Mouse (Mus musculus) stomach, embryonic 14.5 days (tissue): ENCODE measurements around the gene Fcer1g. TPM values are rescaled to one million over a fixed set of nuclear protein-coding genes. Genes with fewer than 3 reads are reported as not detected.

Experiments used
- ATAC-seq: fragments of 200-750 bp; cut with Nextera tagmentation; 2 replicates; pipeline ENCODE4 v1.8.0; 2017; ENCODE audit warnings: low read depth, moderate TSS enrichment; ENCODE audit not compliant: insufficient number of reproducible peaks, insufficient read depth, low FRiP score
- H3K27ac ChIP-seq: fragments of 300-500 bp; sonication (generic); 2 replicates; pipeline ENCODE4 v1.5.1; 2014; ENCODE audit warnings: mild to moderate bottlenecking, low read length, moderate library complexity, mixed read lengths
- H3K27me3 ChIP-seq: fragments of 300-500 bp; sonication (generic); 2 replicates; pipeline ENCODE4 v1.6.1; 2014; ENCODE audit warnings: low read length, control low read depth, mixed read lengths; ENCODE audit not compliant: control insufficient read depth, insufficient read depth
- H3K36me3 ChIP-seq: fragments of 300-500 bp; sonication (generic); 2 replicates; pipeline ENCODE4 v1.6.1; 2014; ENCODE audit warnings: mild to moderate bottlenecking, control low read depth, low read length, moderate library complexity, mixed read lengths; ENCODE audit not compliant: control insufficient read depth, insufficient read depth
- H3K4me1 ChIP-seq: fragments of 300-500 bp; sonication (generic); 2 replicates; pipeline ENCODE4 v1.6.1; 2014; ENCODE audit warnings: low read length, control low read depth, mixed read lengths; ENCODE audit not compliant: control insufficient read depth, insufficient read depth
- H3K4me2 ChIP-seq: fragments of 300-500 bp; sonication (generic); replicated peaks from 2 replicates; pipeline ENCODE4 v1.6.1; 2014; ENCODE audit warnings: low read depth, low read length, control low read depth
- H3K4me3 ChIP-seq: fragments of 300-500 bp; sonication (generic); 2 replicates; pipeline ENCODE4 v1.5.1; 2014; ENCODE audit warnings: low read depth, low read length, control low read depth
- H3K9ac ChIP-seq: fragments of 300-500 bp; sonication (generic); replicated peaks from 2 replicates; pipeline ENCODE4 v1.6.1; 2014; ENCODE audit warnings: low read depth, mild to moderate bottlenecking, control low read depth, low read length, moderate library complexity, mixed read lengths
- H3K9me3 ChIP-seq: fragments of 300-500 bp; sonication (generic); 2 replicates; pipeline ENCODE4 v1.6.1; 2016; ENCODE audit warnings: low read depth, low read length, control low read depth; ENCODE audit not compliant: control insufficient read depth
- WGBS: fragments of 180-500 bp; shearing (Covaris S2); extraction: QIAGEN DNeasy Blood & Tissue Kit; methylation state at CpG from one replicate; pipeline ENCODE4 v1.1.7; 2014; 5-methylcytosine and 5-hydroxymethylcytosine counted together
- polyA plus RNA-seq: library from polyadenylated mRNA; unstranded; fragments of >200 nt; fragmentation: Nextera tagmentation; extraction: Ambion mirVana; gene quantifications from 2 replicates; pipeline ENCODE4 v1.2.1, GENCODE M21; 2014

Fcer1g gene
- polyA plus RNA-seq, 1 experiment from 2014 or later: 52.5 TPM

DNA sequence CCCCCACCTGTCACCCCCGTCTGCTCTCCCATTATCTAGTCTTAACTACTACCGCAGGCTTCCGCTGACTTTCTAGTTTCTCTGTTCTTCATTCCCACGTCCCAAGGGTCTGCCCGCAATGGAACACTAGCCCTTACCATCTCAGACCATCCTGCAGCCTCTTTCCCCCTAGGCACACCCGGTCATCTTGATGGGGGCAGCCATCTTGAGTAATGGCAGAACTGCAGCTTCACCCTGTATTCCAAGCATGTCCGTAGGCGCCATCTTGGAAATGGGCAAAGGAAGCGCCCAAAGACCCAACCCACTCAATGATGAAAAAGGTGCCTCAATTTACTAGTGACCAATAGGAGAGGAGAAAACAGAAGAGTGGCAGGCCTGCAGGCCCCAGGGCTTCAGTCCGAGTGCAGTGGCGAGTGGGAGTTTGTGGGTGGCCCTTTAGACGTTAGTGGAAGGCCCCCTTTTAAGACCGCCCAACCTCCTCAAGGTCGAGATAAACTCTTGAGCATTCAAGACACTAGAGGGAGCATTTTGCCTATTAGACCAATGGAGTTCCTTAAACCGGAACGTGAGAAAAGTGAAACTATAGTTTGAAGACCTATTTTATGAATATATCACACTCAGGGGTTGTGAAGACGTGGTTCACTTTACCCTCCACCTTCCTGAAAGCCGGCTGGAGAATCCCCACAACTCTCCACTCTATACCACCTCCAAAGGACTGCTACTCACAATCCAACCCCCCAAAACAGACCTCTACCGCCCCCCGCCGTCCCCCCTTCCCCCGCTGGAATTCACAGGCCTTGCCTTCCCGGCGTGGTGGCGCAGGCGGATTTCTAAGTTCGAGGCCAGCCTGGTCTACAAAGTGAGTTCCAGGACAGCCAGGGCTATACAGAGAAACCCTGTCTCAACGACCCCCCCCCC lies 11.7 kb downstream of the Fcer1g start, which contains the start of gene Tomm40l:
Gene Tomm40l (minus strand): TSS at position 277 of the 918 bp plus-strand sequence.
- H3K9ac ChIP-seq: peak within 1 kb of the TSS; percentile 39; the same call in 1 of the 2 replicates
- H3K4me1 ChIP-seq: peaks cover 7% of the 10 kb centered on the region
- H3K4me2 ChIP-seq: peak within 1 kb of the TSS; percentile 88
- WGBS: 1% methylated on average over 28 of the region's 28 CpGs
- H3K9me3 ChIP-seq: no peaks in the 10 kb centered on the region
- ATAC-seq: peak; percentile 98
- H3K4me3 ChIP-seq: peak within 1 kb of the TSS; percentile 52
- peak within 1 kb of the TSS; percentile 85 for H3K27ac ChIP-seq
- H3K36me3 ChIP-seq: peaks cover 9% of the 10 kb centered on the region
- H3K27me3 ChIP-seq: no peaks in the 10 kb centered on the region

DNA sequence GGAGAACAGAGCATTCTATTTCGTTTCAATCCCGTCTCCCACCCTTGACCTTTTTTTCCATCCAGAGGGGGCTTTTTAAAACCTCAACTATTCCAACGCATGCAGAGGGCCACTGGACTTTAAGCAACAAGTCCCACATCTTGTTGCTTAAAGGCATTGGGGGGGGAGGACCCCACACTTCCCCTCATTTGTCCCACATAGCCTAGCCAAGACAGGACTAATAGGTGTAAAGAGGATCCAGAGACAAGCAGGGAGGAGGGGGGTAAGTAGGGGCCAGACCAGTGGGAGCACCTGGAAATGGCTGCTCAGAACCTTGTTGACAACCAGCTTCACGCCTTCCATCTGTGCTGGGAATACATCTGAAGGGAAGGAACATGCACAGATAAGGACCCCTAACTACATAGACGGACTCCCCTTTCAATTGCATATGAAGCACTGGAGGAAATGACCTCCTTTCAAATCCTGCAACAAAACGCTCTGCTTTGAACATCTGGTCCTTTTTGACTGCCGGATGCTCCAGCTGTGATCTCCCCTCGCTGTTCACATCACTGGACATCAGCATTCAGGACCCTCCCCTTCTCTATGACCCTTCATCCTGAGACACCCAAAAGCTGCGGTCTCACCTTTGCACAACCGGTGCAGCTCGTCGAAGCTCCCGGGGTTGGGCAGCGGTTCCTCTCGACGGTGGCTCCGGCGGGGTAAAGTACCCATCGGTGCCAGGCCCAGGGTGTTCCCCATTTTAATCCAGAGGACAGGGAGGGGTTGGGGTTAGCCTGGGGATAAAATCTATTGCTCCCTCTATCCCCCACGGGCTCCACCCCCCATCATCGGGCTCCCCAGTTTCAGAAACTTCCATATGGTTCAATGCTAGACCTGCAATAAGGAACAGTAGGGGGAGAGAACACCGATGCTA lies 12.6 kb downstream of the Fcer1g start:
- H3K36me3 ChIP-seq: peaks cover 9% of the 10 kb centered on the region
- peaks cover 7% of the 10 kb centered on the region for H3K4me1 ChIP-seq
- no peaks in the 10 kb centered on the region for H3K27me3 ChIP-seq
- no peak overlapping the region; the same call in 1 of the 2 replicates for H3K27ac ChIP-seq
- H3K9me3 ChIP-seq: no peaks in the 10 kb centered on the region
- 8% methylated on average over 22 of the region's 22 CpGs for WGBS
- H3K9ac ChIP-seq: peak overlapping the region; percentile 39; the same call in 1 of the 2 replicates
- ATAC-seq: no peak
- peak overlapping the region; percentile 88 for H3K4me2 ChIP-seq
- H3K4me3 ChIP-seq: peak overlapping the region; percentile 52

DNA sequence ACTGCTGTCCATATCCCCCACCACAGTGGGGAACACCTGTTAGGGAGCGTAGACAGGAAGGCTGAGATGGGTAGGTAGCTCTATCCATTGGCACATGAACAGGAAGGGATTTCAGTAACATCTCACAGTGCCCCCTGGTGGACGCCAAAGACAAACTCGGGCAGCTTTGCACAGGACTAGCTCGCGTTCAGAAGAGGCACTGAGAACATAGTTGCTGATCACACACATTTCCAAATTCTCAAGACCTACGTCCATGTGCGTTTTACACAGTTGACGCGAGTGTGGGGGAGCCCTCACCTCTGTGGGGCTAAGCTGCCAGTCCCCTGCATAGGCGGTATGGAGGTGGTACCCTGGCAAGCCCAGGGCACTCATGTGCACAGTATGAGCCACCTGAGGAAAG lies 13.3 kb downstream of the Fcer1g start:
- ATAC-seq: no peak
- Histone ChIP-seq H3K27ac (no peak overlapping the region), H3K9ac (no peak overlapping the region), H3K9me3 (no peaks in the 10 kb centered on the region), H3K36me3 (peaks cover 9% of the 10 kb centered on the region), H3K27me3 (no peaks in the 10 kb centered on the region), H3K4me2 (peak overlapping the region; percentile 88), H3K4me3 (peak overlapping the region; percentile 52; the same call in 1 of the 2 replicates), H3K4me1 (peaks cover 7% of the 10 kb centered on the region)
- 6% methylated on average over 10 of the region's 10 CpGs for WGBS

DNA sequence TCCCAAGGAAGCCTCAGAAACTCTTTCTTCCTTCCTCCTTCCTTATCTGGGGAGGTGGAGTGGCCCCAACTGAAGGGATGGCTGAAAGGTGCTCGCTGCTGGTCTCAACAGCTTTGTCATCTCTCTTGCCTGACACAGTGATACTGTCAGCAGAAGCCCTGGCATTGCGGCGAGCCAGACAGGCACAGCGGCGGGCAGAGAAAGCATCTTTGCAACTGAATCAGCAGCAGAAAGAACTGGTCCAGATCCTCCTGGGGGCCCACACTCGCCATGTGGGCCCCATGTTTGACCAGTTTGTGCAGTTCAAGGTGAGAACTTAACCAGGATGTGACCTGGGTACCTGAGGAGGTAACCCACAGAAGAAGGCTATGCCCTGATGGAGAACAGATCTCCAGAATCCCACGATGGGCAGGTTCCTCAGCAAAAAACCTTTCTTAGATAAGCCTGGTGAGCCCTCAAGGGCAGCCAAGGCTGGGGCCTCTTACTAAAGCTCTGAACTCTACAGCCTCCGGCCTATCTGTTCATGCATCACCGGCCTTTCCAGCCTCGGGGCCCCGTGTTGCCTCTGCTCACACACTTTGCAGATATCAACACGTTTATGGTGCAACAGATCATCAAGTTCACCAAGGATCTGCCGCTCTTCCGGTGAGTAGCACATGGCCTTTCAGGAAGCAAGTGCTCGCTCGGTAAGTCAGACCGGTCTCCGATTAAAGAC lies 17.8 kb downstream of the Fcer1g start:
- no peak overlapping the region for H3K27ac ChIP-seq
- no peaks in the 10 kb centered on the region for H3K27me3 ChIP-seq
- peaks cover 9% of the 10 kb centered on the region for H3K36me3 ChIP-seq
- H3K9ac ChIP-seq: no peak overlapping the region
- 88% methylated on average over 18 of the region's 18 CpGs for WGBS
- no peaks in the 10 kb centered on the region for H3K9me3 ChIP-seq
- H3K4me3 ChIP-seq: no peak overlapping the region
- no peak overlapping the region for H3K4me2 ChIP-seq
- ATAC-seq: no peak
- peaks cover 5% of the 10 kb centered on the region for H3K4me1 ChIP-seq

DNA sequence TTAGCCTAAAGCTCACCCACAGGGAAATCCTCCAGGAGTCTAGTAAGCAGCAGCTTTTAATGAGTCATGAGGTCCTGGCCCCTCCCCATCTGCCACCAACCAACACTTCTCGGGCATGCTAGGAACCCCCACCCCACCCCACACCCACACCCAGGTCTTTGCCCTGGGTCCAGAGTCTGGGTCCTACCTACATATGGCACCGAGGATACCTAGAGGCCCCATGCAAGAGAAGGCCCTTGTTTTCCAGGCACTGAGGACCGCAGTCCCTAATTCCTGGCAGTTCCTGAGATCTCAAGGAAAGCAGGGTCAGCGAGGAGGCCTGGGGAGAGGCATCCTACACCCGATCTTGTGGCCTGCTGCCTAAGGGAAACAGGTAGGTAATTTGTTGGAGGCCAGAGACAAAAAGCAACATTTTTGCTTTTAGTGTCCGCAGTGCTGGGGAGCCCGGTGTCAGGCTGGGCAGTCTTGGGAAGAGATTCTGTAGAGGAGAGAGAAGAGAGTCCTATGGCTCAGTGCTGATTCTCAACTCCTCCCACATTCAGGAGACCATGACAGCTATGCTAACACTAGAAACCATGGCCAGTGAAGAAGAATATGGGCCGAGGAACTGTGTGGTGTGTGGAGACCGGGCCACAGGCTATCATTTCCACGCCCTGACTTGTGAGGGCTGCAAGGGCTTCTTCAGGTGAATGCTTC lies 20.2 kb downstream of the Fcer1g start, which contains the start of gene Nr1i3:
Gene Nr1i3 (plus strand): TSS at position 170 of the 696 bp plus-strand sequence.
- Histone ChIP-seq H3K36me3 (no peaks in the 10 kb centered on the region; the same call in 1 of the 2 replicates), H3K27ac (no peak within 1 kb of the TSS), H3K9me3 (no peaks in the 10 kb centered on the region), H3K4me3 (no peak within 1 kb of the TSS), H3K4me1 (no peaks in the 10 kb centered on the region), H3K27me3 (no peaks in the 10 kb centered on the region), H3K4me2 (no peak within 1 kb of the TSS), H3K9ac (no peak within 1 kb of the TSS)
- WGBS: 64% methylated on average over 10 of the region's 10 CpGs
- ATAC-seq: no peak

DNA sequence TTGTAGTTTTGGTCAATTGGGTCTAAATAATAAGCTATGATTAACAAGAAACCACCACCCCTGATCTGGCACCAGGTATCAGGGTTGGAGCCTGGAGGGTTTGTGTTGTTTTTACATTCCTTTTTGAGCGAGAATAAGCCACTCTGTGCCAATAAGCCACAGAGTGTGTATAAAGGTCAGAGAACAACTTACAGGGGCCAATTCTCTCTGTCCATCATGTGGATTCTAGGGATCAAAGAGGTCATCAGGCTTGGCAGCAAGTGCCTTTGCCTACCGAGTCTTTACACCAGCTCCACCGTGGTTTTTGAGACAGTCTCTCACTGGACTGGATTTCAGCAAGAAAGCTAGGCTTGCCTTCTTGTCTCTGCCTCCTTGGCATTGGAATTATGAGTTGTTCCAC lies 21.3 kb downstream of the Fcer1g start:
- H3K9ac ChIP-seq: no peak overlapping the region
- H3K27me3 ChIP-seq: no peaks in the 10 kb centered on the region
- H3K4me1 ChIP-seq: no peaks in the 10 kb centered on the region
- H3K4me3 ChIP-seq: no peak overlapping the region
- no peak for ATAC-seq
- H3K4me2 ChIP-seq: no peak overlapping the region
- WGBS: 46% methylated on average over 3 of the region's 3 CpGs
- H3K9me3 ChIP-seq: no peaks in the 10 kb centered on the region
- no peak overlapping the region for H3K27ac ChIP-seq
- no peaks in the 10 kb centered on the region for H3K36me3 ChIP-seq

DNA sequence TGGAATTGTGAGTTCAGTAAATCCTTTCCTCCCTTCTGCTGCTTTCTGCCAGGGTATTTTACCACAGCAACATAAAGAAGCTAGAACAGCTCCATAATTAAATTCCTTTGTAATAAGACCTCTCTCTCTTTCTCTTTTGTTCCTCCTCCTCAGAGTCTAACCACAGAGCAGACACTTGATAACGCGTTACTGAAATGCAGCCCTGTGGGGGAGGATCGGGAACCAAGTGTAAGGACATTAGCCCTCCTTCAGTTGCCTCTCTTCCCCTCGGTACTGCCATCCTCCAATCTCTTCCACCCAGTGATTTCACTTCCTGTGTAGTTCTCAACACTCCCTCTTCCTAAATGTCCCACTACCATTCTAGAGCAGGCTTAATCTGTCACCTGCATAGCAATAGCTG lies 24.8 kb downstream of the Fcer1g start:
- Histone ChIP-seq H3K27ac (no peak overlapping the region), H3K36me3 (no peaks in the 10 kb centered on the region), H3K9me3 (no peaks in the 10 kb centered on the region), H3K9ac (no peak overlapping the region), H3K4me3 (no peak overlapping the region), H3K4me2 (no peak overlapping the region), H3K27me3 (no peaks in the 10 kb centered on the region), H3K4me1 (no peaks in the 10 kb centered on the region)
- ATAC-seq: no peak
- 28% methylated on average over 4 of the region's 4 CpGs for WGBS
